Mouse (Mus musculus) ES-Bruce4 (cell line): ENCODE results near the gene Gngt2. TPM values are rescaled to one million over a fixed set of nuclear protein-coding genes. Genes with fewer than 3 reads are reported as not detected.

Source experiments
- H3K27ac ChIP-seq: 2 replicates; pipeline ENCODE4 v1.5.1; 2012; ENCODE audit warnings: low read length, inconsistent platforms; ENCODE audit not compliant: insufficient read depth
- H3K27me3 ChIP-seq: 2 replicates; pipeline ENCODE4 v1.6.1; 2012; ENCODE audit warnings: mild to moderate bottlenecking, low read length, inconsistent platforms; ENCODE audit not compliant: control insufficient read depth, poor library complexity, insufficient read depth, severe bottlenecking
- H3K36me3 ChIP-seq: 2 replicates; pipeline ENCODE4 v1.6.1; 2012; ENCODE audit warnings: inconsistent platforms, mild to moderate bottlenecking, low read length, moderate library complexity; ENCODE audit not compliant: control insufficient read depth, poor library complexity, insufficient read depth, severe bottlenecking
- H3K4me1 ChIP-seq: one replicate; pipeline ENCODE4 v1.8.1; 2011; ENCODE audit warnings: low read length; ENCODE audit not compliant: control insufficient read depth, insufficient read depth
- H3K4me3 ChIP-seq: 2 replicates; pipeline ENCODE4 v1.5.1; 2011; ENCODE audit warnings: low read depth, mild to moderate bottlenecking, low read length
- H3K9ac ChIP-seq: 2 replicates; pipeline ENCODE4 v1.6.1; 2012; ENCODE audit warnings: low read depth, mild to moderate bottlenecking, inconsistent platforms; ENCODE audit not compliant: poor library complexity, severe bottlenecking
- H3K9me3 ChIP-seq: replicated peaks from 2 replicates; pipeline ENCODE4 v1.6.1; 2012; ENCODE audit warnings: mild to moderate bottlenecking, low read length, inconsistent platforms; ENCODE audit not compliant: control insufficient read depth, poor library complexity, insufficient read depth, severe bottlenecking
- CTCF ChIP-seq: IDR thresholded peaks from one replicate; pipeline ENCODE4 v1.8.1; 2011; ENCODE audit warnings: low read depth, low read length
- EP300 ChIP-seq: IDR thresholded peaks from 2 replicates; pipeline ENCODE4 v1.6.1; 2011; ENCODE audit warnings: low read depth, low read length; ENCODE audit not compliant: insufficient read depth
- POLR2A ChIP-seq: IDR thresholded peaks from one replicate; pipeline ENCODE4 v1.8.1; 2011; ENCODE audit warnings: low read length; ENCODE audit not compliant: insufficient read depth
- polyA plus RNA-seq: library from polyadenylated mRNA; stranded (reverse); fragments of >200 nt; gene quantifications from 2 replicates; pipeline ENCODE4 v1.2.4, GENCODE M21; 2011; ENCODE audit warnings: low read depth; ENCODE audit not compliant: missing spikeins, insufficient read depth, insufficient read length

Gngt2 gene
- polyA plus RNA-seq = 7.9 and 9.4 TPM in 2 replicates

DNA sequence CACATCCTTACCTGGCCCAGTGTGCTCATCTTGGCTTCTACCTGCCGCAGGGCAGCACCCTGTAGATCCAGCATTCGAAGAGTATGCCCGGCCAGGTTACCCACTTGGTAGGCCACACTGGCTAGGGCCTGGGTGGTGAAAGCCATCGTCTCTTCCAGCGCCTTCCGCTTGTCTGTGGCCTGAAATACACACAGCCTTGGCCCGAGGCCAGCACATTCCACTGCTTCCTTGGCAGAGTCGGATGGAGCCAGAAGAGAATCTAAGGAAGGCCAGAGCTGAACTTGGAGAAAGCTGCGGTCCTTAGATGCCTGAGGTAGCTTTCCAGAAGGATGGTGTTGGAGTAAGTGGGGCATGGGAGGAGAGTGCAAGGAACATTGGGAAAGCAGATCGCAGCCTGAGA is at the start of gene Gngt2:
Gene Gngt2 (plus strand): TSS at position 158 of the 400 bp plus-strand sequence.
- Histone ChIP-seq H3K36me3 (no peaks in the 10 kb centered on the region), H3K4me1 (peaks cover 5% of the 10 kb centered on the region), H3K9ac (no peak within 1 kb of the TSS), H3K9me3 (no peaks in the 10 kb centered on the region), H3K27me3 (no peaks in the 10 kb centered on the region), H3K4me3 (no peak within 1 kb of the TSS), H3K27ac (no peak within 1 kb of the TSS)
- TF ChIP-seq POLR2A (no peak), CTCF (no peak), EP300 (no peak)

DNA sequence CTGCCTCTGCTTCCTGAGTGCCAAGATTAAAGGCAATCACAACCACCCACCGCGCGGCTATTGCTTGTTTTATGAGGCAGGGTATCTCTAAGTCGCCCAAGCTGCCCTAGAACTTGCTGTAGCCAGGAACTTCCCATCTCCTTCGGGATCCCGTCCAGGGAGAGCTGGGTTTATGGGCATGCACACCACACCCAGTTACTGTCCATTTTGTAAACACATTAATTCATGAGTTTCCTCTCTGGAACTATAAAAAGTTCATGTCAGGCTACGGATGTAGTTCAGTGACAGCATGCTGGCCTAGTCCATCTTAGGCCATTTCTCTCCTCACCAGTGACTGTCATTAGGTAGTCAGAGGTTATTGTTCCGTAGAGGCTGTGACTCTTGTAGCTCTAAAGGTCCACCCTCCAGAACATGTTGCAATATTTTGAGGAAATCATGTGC is 47.5 kb upstream of the Gngt2 start:
- Histone ChIP-seq H3K27ac (no peak overlapping the region), H3K36me3 (no peaks in the 10 kb centered on the region), H3K4me3 (no peak overlapping the region), H3K9ac (no peak overlapping the region), H3K27me3 (no peaks in the 10 kb centered on the region), H3K4me1 (no peaks in the 10 kb centered on the region), H3K9me3 (no peaks in the 10 kb centered on the region)
- TF ChIP-seq POLR2A (no peak), EP300 (no peak), CTCF (no peak)

DNA sequence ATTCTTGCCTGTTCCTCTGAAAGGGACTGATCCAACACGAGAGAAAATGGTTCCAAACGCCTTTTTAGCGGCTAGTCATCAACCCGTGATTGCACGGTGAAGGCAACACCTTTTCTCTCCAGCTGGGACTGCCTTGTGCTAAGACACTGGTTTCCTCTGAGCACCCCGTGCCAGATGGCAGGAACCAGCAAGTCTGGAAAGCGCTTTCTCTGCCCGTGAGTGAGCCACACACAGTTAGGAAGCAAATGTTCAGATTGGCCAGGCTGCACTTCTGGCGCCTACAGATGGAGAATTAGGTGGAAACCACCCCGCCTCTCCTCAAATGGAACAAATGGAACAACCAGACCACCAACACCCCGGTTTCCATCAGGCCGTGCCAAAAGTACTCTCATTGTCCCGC is 45.2 kb upstream of the Gngt2 start:
- peaks cover 8% of the 10 kb centered on the region for H3K27me3 ChIP-seq
- H3K4me3 ChIP-seq = no peak overlapping the region
- no peak overlapping the region for H3K9ac ChIP-seq
- TF ChIP-seq CTCF (no peak), EP300 (no peak), POLR2A (no peak)
- no peak overlapping the region for H3K27ac ChIP-seq
- H3K36me3 ChIP-seq = no peaks in the 10 kb centered on the region
- H3K4me1 ChIP-seq = no peaks in the 10 kb centered on the region
- H3K9me3 ChIP-seq = no peaks in the 10 kb centered on the region

DNA sequence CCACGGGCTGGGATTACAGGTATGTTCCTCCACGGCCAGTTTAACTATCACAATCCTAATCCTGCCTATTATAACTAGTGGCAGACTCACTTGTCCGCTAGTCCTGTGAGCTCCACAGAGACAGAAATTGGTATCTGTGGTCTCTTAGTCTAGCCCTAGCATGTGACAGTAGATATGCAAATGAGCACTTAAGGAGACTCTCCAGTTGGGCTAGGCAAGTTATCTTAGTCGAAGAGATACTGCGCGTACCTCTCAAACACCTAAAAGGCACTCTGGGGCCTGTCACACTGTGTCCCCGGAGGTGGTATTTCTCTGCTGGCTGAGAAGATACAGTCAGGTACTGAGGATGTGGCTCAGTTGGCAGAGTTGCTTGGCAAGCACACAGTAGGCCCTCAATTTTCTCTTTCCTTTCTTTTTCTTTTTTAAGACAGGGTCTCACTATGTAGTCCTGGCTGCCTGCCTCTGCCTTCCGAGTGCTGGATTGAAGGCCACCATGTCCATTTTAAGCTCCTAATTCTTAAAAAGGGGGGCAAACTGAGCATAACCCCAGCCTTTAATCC is 44.0 kb upstream of the Gngt2 start:
- H3K27ac ChIP-seq = no peak overlapping the region
- no peaks in the 10 kb centered on the region for H3K9me3 ChIP-seq
- no peak for TF ChIP-seq POLR2A
- TF ChIP-seq EP300 = no peak
- no peak for TF ChIP-seq CTCF
- no peaks in the 10 kb centered on the region for H3K4me1 ChIP-seq
- peaks cover 11% of the 10 kb centered on the region for H3K27me3 ChIP-seq
- H3K4me3 ChIP-seq = no peak overlapping the region
- H3K9ac ChIP-seq = no peak overlapping the region
- H3K36me3 ChIP-seq = no peaks in the 10 kb centered on the region

DNA sequence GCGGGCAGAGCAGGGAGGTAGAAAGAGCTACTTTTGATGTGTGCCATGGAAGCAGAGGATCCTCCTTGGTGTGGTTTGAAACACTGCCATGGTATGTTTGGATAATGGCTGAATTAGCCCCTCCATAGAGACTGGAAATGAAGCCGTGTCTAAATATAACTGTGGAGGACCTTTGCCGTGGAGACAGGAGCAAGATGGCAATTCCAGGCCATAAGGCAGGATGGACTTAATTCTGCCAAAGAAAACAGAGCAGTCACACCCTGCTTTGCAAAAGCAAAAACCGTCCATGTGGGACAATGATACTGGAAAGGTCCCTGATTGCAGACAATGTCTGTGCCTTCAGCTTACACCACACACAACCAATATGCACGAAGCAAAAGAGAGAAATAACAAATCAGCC is 42.8 kb upstream of the Gngt2 start:
- TF ChIP-seq POLR2A = no peak
- no peak for TF ChIP-seq CTCF
- no peak for TF ChIP-seq EP300
- no peaks in the 10 kb centered on the region for H3K4me1 ChIP-seq
- no peak overlapping the region for H3K9ac ChIP-seq
- H3K27ac ChIP-seq = no peak overlapping the region
- H3K9me3 ChIP-seq = no peaks in the 10 kb centered on the region
- H3K27me3 ChIP-seq = peaks cover 14% of the 10 kb centered on the region
- no peak overlapping the region for H3K4me3 ChIP-seq
- H3K36me3 ChIP-seq = no peaks in the 10 kb centered on the region

DNA sequence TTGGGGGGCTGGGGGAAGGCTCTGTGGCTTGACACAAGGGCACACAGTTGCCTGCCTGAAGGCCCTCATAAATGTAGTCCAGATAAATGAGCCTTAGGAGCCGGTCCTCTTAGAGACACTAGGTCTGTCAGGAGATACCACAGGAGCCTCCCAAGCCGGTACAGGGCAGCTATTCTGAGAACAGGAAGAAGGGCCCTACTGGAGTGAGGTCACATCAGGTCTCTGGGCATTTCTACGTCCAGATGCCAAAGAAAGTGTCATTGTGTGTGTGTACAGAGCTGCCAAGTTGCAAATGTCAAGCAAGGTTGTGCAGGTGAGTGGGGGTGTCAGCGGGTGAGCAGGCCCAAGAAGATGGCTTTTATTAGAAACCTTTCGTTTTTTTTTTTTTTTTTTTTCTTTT is 41.4 kb upstream of the Gngt2 start:
- Histone ChIP-seq H3K4me3 (no peak overlapping the region), H3K9ac (no peak overlapping the region), H3K36me3 (no peaks in the 10 kb centered on the region), H3K4me1 (no peaks in the 10 kb centered on the region), H3K27ac (no peak overlapping the region), H3K27me3 (peaks cover 14% of the 10 kb centered on the region), H3K9me3 (no peaks in the 10 kb centered on the region)
- TF ChIP-seq POLR2A (no peak), EP300 (no peak), CTCF (no peak)
